Mouse (Mus musculus): ENCODE measurements around the gene Spata21. TPM values are rescaled to one million over a fixed set of nuclear protein-coding genes. Genes with fewer than 3 reads are reported as not detected.

Gene Spata21
- polyA plus RNA-seq, 1 experiment: not detected

DNA sequence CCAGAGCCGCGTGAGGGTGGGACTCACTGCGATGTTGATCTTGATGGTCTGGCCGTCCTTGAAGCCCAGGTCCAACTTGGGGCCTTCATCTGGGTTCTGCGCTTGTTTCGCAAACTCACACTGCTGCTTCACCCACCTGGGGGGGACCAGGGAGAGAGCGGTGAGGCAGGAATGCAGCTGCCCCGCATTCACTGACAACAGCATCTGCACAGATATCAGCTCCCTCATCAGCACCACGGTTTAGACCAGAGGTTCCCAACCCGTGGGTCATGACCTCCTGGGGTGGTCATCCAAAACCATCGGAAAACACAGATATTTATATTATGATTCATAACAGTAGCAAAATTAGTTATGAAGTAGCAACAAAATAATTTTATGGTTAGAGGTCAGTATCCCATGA is 15.6 kb upstream of the Spata21 start:
- H3K4me1 ChIP-seq (ENCODE audit: control insufficient read depth, insufficient read depth, low read length): peaks cover 7% of the 10 kb centered on the region; the same call in 1 of the 2 replicates
- no peak overlapping the region for H3K27ac ChIP-seq (ENCODE audit: insufficient read depth, low read length)
- no peak for TF ChIP-seq CTCF (IDR thresholded peaks at IDR 0.05; ENCODE audit: borderline replicate concordance, insufficient read depth, low read length)
- TF ChIP-seq POLR2A (IDR thresholded peaks at IDR 0.05; ENCODE audit: low read depth, low read length): no peak
- H3K4me3 ChIP-seq (ENCODE audit: insufficient read depth, low read length): no peak overlapping the region

DNA sequence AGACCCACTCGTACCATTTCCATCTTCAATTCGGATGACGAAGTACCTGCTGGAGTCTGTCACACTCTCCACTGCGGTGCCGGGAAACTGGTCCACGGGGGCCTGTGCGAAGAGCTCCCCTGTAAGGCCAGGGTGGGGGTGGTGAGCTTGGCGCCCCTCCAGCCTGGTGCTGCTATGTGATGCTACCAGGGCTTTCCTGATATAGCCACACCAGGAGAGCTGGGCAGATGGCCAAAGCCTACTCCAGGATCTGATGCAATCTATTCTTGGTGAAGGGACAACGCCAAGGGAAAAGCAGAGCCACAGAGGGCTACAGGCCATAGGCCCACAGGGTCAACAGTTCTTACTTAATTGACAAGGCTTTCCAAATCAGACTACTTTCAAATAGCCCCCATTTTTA is 14.5 kb upstream of the Spata21 start:
- no peak for TF ChIP-seq POLR2A (IDR thresholded peaks at IDR 0.05; ENCODE audit: low read depth, low read length)
- no peak for TF ChIP-seq CTCF (IDR thresholded peaks at IDR 0.05; ENCODE audit: borderline replicate concordance, insufficient read depth, low read length)

DNA sequence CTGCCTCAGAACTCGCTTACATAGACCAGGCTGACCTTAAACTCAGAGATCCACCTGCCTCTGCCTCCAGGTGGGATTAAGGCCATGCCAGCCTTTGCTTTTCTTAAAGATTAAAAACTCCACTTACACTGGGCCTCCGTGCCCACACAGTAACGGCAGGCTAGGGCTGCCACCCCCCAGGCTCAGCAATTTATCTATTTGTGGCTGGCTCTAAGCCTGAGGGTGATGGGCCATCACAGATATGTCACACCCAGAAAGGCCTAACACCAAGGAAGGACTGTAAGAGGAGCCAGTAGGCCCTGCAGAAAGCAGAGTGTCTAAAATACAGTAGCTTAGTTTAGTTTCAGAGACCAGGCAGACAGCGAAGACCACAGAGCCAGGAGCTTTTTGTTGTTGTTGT is 14.0 kb upstream of the Spata21 start:
- TF ChIP-seq POLR2A (IDR thresholded peaks at IDR 0.05; ENCODE audit: low read depth, low read length) (no peak), CTCF (IDR thresholded peaks at IDR 0.05; ENCODE audit: borderline replicate concordance, insufficient read depth, low read length) (no peak)
- Histone ChIP-seq H3K4me3 (ENCODE audit: insufficient read depth, low read length) (no peak overlapping the region), H3K4me1 (ENCODE audit: control insufficient read depth, insufficient read depth, low read length) (peaks cover 7% of the 10 kb centered on the region; the same call in 1 of the 2 replicates), H3K27ac (ENCODE audit: insufficient read depth, low read length) (0 out of 2 replicates have a peak overlapping the region, but pooled peaks have one; percentile 14)

More for the DNA sequence above, 14.5 kb upstream of the Spata21 start:
- Histone ChIP-seq H3K4me1 (ENCODE audit: control insufficient read depth, insufficient read depth, low read length) (peaks cover 7% of the 10 kb centered on the region; the same call in 1 of the 2 replicates), H3K4me3 (ENCODE audit: insufficient read depth, low read length) (no peak overlapping the region), H3K27ac (ENCODE audit: insufficient read depth, low read length) (0 out of 2 replicates have a peak overlapping the region, but pooled peaks have one; percentile 14)

DNA sequence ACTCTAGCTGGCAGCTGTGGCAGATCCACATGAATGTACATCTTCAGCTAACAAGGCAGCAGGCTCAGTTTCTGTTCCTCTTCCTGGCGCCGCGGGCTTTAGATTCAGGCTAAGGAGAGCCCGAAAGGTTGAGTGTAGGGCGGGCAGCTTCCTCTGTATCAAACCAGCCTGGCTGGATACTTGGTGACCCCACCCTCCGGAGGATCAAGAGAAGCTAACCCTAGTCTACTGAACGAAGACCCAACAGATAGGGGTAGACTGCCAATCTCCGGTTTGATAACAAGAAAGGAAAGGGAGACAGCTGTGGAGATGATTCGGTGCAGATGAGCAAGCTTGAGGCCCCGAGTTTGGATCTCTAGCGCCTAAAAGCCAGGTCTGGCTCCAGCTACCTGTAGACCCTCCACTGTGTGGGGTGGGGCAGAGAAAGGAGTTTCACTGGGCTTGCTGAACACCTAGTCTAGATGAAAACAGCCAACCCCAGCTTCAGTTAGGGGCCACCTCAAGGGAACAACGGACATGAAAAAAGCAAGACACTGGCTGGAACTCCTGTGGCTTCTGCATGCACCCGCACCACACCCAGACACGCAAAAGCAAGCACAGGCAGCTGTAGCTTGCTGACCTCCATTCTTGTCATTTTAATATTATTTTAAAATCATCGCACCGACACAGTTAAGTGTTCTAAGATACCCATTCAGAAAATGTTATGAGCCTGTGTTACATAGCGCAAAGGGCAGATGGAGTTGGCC is 11.2 kb upstream of the Spata21 start:
- Histone ChIP-seq H3K4me3 (ENCODE audit: insufficient read depth, low read length) (peak overlapping the region; percentile 86), H3K4me1 (ENCODE audit: control insufficient read depth, insufficient read depth, low read length) (peaks cover 7% of the 10 kb centered on the region; the same call in 1 of the 2 replicates), H3K27ac (ENCODE audit: insufficient read depth, low read length) (no peak overlapping the region)
- TF ChIP-seq CTCF (IDR thresholded peaks at IDR 0.05; ENCODE audit: borderline replicate concordance, insufficient read depth, low read length) (no peak), POLR2A (IDR thresholded peaks at IDR 0.05; ENCODE audit: low read depth, low read length) (no peak)

DNA sequence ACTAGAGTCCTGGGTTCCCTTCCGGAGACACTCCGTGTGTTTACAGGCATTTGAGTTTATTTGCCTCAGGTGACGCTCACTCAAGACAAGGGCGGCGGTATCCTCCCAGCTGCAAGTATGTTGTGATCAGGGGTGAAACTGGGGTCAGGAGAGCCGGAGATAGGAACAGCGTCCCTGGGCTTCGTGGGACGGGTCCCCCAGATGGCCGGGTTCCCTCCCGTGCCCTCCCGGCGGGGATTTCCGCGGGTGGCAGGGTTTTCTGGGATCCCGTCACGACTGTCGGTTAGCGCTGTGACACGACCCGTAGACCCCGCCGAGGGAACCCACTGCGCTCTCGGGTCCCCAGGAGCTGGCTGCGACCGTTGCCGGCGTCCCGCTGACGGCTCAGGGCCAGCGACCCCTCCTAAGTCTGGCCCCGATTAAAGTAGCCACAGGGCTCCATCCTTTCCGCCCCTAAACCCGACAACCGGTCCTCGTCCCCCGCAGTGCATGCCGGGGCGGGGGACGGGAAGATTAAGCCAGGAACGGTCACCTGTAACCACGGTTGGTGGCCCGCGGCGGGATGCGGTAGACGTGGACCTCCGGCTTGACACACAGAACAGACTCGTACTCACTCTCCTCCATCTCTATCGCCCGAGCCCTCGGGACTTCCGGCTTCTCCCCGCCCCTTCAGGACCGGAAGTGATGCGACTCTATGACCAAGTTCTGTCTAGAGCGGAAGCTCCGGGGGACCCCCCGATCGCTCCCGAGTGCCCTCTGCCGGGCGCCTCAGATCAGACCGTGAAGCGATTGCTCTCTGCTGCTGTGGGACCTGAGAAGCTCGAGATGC is 10.2 kb upstream of the Spata21 start, which contains the start of gene Necap2:
Gene Necap2 (minus strand): TSS at position 677 of the 829 bp plus-strand sequence.
- peak within 1 kb of the TSS; percentile 86 for H3K4me3 ChIP-seq (ENCODE audit: insufficient read depth, low read length)
- peaks cover 7% of the 10 kb centered on the region; the same call in 1 of the 2 replicates for H3K4me1 ChIP-seq (ENCODE audit: control insufficient read depth, insufficient read depth, low read length)
- TF ChIP-seq POLR2A (IDR thresholded peaks at IDR 0.05; ENCODE audit: low read depth, low read length) (peak; percentile 97), CTCF (IDR thresholded peaks at IDR 0.05; ENCODE audit: borderline replicate concordance, insufficient read depth, low read length) (no peak)
- H3K27ac ChIP-seq (ENCODE audit: insufficient read depth, low read length): no peak within 1 kb of the TSS

DNA sequence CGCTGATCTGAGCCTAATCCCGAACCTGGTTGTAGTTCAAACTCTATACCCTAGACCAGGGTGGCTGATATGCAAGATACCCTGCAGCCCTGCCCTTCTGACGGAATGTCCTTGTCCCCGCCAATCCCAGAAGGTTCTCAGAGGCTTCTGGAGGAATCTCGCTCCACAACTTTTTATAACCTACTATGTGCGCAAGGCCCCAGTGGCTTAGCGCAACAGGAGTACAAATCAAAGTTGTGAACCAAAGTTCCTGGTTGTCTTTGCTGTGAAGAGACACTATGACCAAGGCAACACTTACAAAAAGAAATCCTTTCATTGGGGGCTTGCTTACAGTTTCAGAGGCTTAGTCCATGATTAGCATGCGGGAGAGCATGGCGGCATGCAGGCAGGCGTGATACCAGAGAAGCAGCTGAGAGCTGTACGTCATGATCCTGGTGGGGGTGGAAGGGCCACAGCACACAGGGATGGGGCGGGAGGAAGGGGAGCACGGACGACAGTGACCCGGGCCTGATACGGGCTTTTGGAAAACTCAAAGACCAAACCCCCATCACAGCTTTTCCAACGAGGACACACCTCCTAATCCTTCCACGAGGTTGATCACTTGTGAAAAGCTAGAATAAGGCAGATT is 9.5 kb upstream of the Spata21 start:
- no peak overlapping the region for H3K4me3 ChIP-seq (ENCODE audit: insufficient read depth, low read length)
- no peak for TF ChIP-seq POLR2A (IDR thresholded peaks at IDR 0.05; ENCODE audit: low read depth, low read length)
- TF ChIP-seq CTCF (IDR thresholded peaks at IDR 0.05; ENCODE audit: borderline replicate concordance, insufficient read depth, low read length): no peak
- 0 out of 2 replicates have a peak, but pooled peaks cover 5% of the 10 kb centered on the region for H3K4me1 ChIP-seq (ENCODE audit: control insufficient read depth, insufficient read depth, low read length)
- H3K27ac ChIP-seq (ENCODE audit: insufficient read depth, low read length): no peak overlapping the region

DNA sequence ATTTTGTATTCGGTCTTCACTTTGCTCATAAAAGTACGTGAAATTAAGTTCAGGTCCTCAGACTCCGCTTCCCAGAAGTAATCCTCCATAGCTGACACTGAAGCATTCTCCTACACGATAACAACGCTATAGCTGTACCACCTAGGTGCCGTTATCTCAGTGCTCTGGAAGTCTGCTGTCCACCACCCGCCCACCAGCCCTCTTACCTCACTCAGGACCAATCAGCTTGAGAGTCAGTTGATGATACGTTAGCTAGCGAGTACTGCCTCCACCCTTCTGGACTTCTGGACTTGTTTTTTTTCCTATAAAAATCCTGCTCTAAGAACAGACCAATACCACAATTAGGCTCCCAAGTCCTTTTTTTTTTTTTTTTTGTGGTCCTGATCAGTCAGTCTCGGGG is 1.3 kb upstream of the Spata21 start:
- H3K4me3 ChIP-seq (ENCODE audit: insufficient read depth, low read length): no peak overlapping the region
- no peaks in the 10 kb centered on the region for H3K4me1 ChIP-seq (ENCODE audit: control insufficient read depth, insufficient read depth, low read length)
- no peak overlapping the region for H3K27ac ChIP-seq (ENCODE audit: insufficient read depth, low read length)
- no peak for TF ChIP-seq POLR2A (IDR thresholded peaks at IDR 0.05; ENCODE audit: low read depth, low read length)
- no peak for TF ChIP-seq CTCF (IDR thresholded peaks at IDR 0.05; ENCODE audit: borderline replicate concordance, insufficient read depth, low read length)

DNA sequence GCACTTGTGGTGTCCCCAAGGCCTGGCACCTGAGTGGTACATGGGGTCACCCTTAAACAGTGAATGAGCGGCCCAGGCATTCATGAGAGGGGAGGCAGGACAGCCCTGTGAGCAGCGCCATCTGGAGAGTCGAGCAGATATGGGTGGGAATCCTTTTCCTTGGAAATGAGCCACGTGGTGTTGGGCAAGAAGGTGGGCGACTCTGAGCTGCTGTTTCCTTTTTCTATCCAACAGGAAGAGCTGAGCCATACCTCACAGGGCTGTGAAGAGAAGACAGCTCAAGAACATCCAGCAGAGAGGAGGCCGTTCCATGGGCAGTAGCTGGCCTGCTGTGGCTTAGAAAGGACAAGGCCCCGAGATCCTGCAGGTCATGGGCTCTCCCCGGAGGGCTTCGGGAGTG is 581 bp downstream of the Spata21 start:
- Histone ChIP-seq H3K4me1 (ENCODE audit: control insufficient read depth, insufficient read depth, low read length) (no peaks in the 10 kb centered on the region), H3K27ac (ENCODE audit: insufficient read depth, low read length) (no peak overlapping the region), H3K4me3 (ENCODE audit: insufficient read depth, low read length) (no peak overlapping the region)
- no peak for TF ChIP-seq POLR2A (IDR thresholded peaks at IDR 0.05; ENCODE audit: low read depth, low read length)
- no peak for TF ChIP-seq CTCF (IDR thresholded peaks at IDR 0.05; ENCODE audit: borderline replicate concordance, insufficient read depth, low read length)

DNA sequence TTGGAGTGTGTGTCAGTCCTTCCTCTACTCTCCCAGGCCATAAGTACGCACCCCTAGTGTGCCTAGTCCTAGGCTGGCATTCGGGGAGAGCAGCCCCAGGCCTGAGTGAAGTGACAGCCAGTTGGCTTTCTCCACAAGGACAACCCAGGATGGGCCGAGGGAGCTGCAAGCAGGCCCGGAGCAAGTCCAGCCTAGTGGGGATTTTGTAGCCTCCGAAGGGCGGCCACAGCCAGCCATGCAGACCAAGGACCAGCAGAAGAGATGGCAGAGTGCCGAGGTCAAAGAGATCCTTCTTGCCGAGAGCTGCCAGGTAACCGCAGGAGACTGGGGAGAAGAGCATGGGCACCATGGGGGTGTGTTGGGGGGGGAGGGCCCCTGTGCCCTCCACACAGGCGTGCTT is 6.9 kb downstream of the Spata21 start:
- no peak for TF ChIP-seq CTCF (IDR thresholded peaks at IDR 0.05; ENCODE audit: borderline replicate concordance, insufficient read depth, low read length)
- no peak for TF ChIP-seq POLR2A (IDR thresholded peaks at IDR 0.05; ENCODE audit: low read depth, low read length)

More for the DNA sequence above, 6.9 kb downstream of the Spata21 start:
- H3K27ac ChIP-seq (ENCODE audit: insufficient read depth, low read length): no peak overlapping the region
- no peaks in the 10 kb centered on the region for H3K4me1 ChIP-seq (ENCODE audit: control insufficient read depth, insufficient read depth, low read length)
- no peak overlapping the region for H3K4me3 ChIP-seq (ENCODE audit: insufficient read depth, low read length)

All from embryonic fibroblast, embryonic 13.5 days (primary cell).